Mouse (Mus musculus): ENCODE results near the gene Spag16. TPM values are rescaled to one million over a fixed set of nuclear protein-coding genes. Genes with fewer than 3 reads are reported as not detected.

The Spag16 gene
- polyA plus RNA-seq, 2 experiments: 0.39 to 0.40 TPM

- no peak for TF ChIP-seq POLR2A (IDR thresholded peaks at IDR 0.05; ENCODE audit: borderline replicate concordance, extremely low read depth, insufficient read depth, insufficient read length)
- H3K9ac ChIP-seq (ENCODE audit: low read depth, low read length, severe bottlenecking): no peak overlapping the region
These were observed 615.7 kb downstream of the Spag16 start for GRCm38 (mm10) chr1:70442209-70443080.

GRCm38 (mm10) chr1:70479864-70480263, 653.1 kb downstream of the Spag16 start:
- no peak overlapping the region for H3K9ac ChIP-seq (ENCODE audit: low read depth, low read length, severe bottlenecking)
- H3K36me3 ChIP-seq (ENCODE audit: control insufficient read depth, insufficient read depth, low read length): no peaks in the 10 kb centered on the region
- H3K27ac ChIP-seq (replicated peaks; ENCODE audit: low read depth, low read length): no peak overlapping the region
- no peaks in the 10 kb centered on the region for H3K4me1 ChIP-seq (ENCODE audit: control insufficient read depth, insufficient read depth, low read length)
- no peak for TF ChIP-seq POLR2A (IDR thresholded peaks at IDR 0.05; ENCODE audit: borderline replicate concordance, extremely low read depth, insufficient read depth, insufficient read length)
- no peaks in the 10 kb centered on the region for H3K9me3 ChIP-seq (ENCODE audit: control insufficient read depth, low read length)
- no peak overlapping the region for H3K4me2 ChIP-seq (replicated peaks; ENCODE audit: low read depth, low read length, severe bottlenecking)
- 94% methylated on average over 1 of the region's 1 CpGs for WGBS
- ATAC-seq (ENCODE audit: low FRiP score, low read depth) (no peak), DNase-seq (ENCODE audit: low spot score) (no peak)
- no peaks in the 10 kb centered on the region for H3K27me3 ChIP-seq (ENCODE audit: control insufficient read depth, insufficient read depth, low read length)
- H3K4me3 ChIP-seq (replicated peaks; ENCODE audit: low read length): no peak overlapping the region

More at GRCm38 (mm10) chr1:70442209-70443080, 615.7 kb downstream of the Spag16 start:
- Histone ChIP-seq H3K27me3 (ENCODE audit: control insufficient read depth, insufficient read depth, low read length) (no peaks in the 10 kb centered on the region), H3K4me1 (ENCODE audit: control insufficient read depth, insufficient read depth, low read length) (no peaks in the 10 kb centered on the region), H3K36me3 (ENCODE audit: control insufficient read depth, insufficient read depth, low read length) (no peaks in the 10 kb centered on the region), H3K9me3 (ENCODE audit: control insufficient read depth, low read length) (no peaks in the 10 kb centered on the region), H3K4me2 (replicated peaks; ENCODE audit: low read depth, low read length, severe bottlenecking) (no peak overlapping the region), H3K27ac (replicated peaks; ENCODE audit: low read depth, low read length) (no peak overlapping the region), H3K4me3 (replicated peaks; ENCODE audit: low read length) (no peak overlapping the region)
- WGBS: 28% methylated on average over 9 of the region's 9 CpGs
- no peak for DNase-seq (ENCODE audit: low spot score)
- ATAC-seq (ENCODE audit: low FRiP score, low read depth): no peak

- peaks cover 4% of the 10 kb centered on the region; the same call in 1 of the 2 replicates for H3K9me3 ChIP-seq (ENCODE audit: control insufficient read depth, low read length)
- no peaks in the 10 kb centered on the region for H3K27me3 ChIP-seq (ENCODE audit: control insufficient read depth, insufficient read depth, low read length)
- DNase-seq (ENCODE audit: low spot score) (peak; percentile 3), ATAC-seq (ENCODE audit: low FRiP score, low read depth) (no peak)
- H3K4me2 ChIP-seq (replicated peaks; ENCODE audit: low read depth, low read length, severe bottlenecking): no peak overlapping the region
- no peak overlapping the region for H3K4me3 ChIP-seq (replicated peaks; ENCODE audit: low read length)
- H3K4me1 ChIP-seq (ENCODE audit: control insufficient read depth, insufficient read depth, low read length): no peaks in the 10 kb centered on the region
- H3K27ac ChIP-seq (replicated peaks; ENCODE audit: low read depth, low read length): no peak overlapping the region
- TF ChIP-seq POLR2A (IDR thresholded peaks at IDR 0.05; ENCODE audit: borderline replicate concordance, extremely low read depth, insufficient read depth, insufficient read length): no peak
- no peak overlapping the region for H3K9ac ChIP-seq (ENCODE audit: low read depth, low read length, severe bottlenecking)
- H3K36me3 ChIP-seq (ENCODE audit: control insufficient read depth, insufficient read depth, low read length): no peaks in the 10 kb centered on the region
These were observed 692.1 kb downstream of the Spag16 start for GRCm38 (mm10) chr1:70518918-70519317.

GRCm38 (mm10) chr1:70527134-70527533, 700.4 kb downstream of the Spag16 start:
- no peak for ATAC-seq (ENCODE audit: low FRiP score, low read depth)
- Histone ChIP-seq H3K4me2 (replicated peaks; ENCODE audit: low read depth, low read length, severe bottlenecking) (no peak overlapping the region), H3K27me3 (ENCODE audit: control insufficient read depth, insufficient read depth, low read length) (no peaks in the 10 kb centered on the region), H3K36me3 (ENCODE audit: control insufficient read depth, insufficient read depth, low read length) (no peaks in the 10 kb centered on the region), H3K9me3 (ENCODE audit: control insufficient read depth, low read length) (peaks cover 4% of the 10 kb centered on the region; the same call in 1 of the 2 replicates), H3K9ac (ENCODE audit: low read depth, low read length, severe bottlenecking) (no peak overlapping the region), H3K27ac (replicated peaks; ENCODE audit: low read depth, low read length) (no peak overlapping the region), H3K4me3 (replicated peaks; ENCODE audit: low read length) (no peak overlapping the region), H3K4me1 (ENCODE audit: control insufficient read depth, insufficient read depth, low read length) (no peaks in the 10 kb centered on the region)
- 51% methylated on average over 2 of the region's 2 CpGs for WGBS
- TF ChIP-seq POLR2A (IDR thresholded peaks at IDR 0.05; ENCODE audit: borderline replicate concordance, extremely low read depth, insufficient read depth, insufficient read length): no peak
- DNase-seq (ENCODE audit: low spot score): no peak

GRCm38 (mm10) chr1:70529771-70530170, 703.0 kb downstream of the Spag16 start:
- H3K27me3 ChIP-seq (ENCODE audit: control insufficient read depth, insufficient read depth, low read length): no peaks in the 10 kb centered on the region
- no peak for ATAC-seq (ENCODE audit: low FRiP score, low read depth)

More at GRCm38 (mm10) chr1:70529771-70530170, 703.0 kb downstream of the Spag16 start:
- Histone ChIP-seq H3K4me2 (replicated peaks; ENCODE audit: low read depth, low read length, severe bottlenecking) (no peak overlapping the region), H3K4me3 (replicated peaks; ENCODE audit: low read length) (no peak overlapping the region), H3K9me3 (ENCODE audit: control insufficient read depth, low read length) (no peaks in the 10 kb centered on the region), H3K36me3 (ENCODE audit: control insufficient read depth, insufficient read depth, low read length) (no peaks in the 10 kb centered on the region), H3K9ac (ENCODE audit: low read depth, low read length, severe bottlenecking) (no peak overlapping the region), H3K4me1 (ENCODE audit: control insufficient read depth, insufficient read depth, low read length) (no peaks in the 10 kb centered on the region), H3K27ac (replicated peaks; ENCODE audit: low read depth, low read length) (no peak overlapping the region)
- no peak for TF ChIP-seq POLR2A (IDR thresholded peaks at IDR 0.05; ENCODE audit: borderline replicate concordance, extremely low read depth, insufficient read depth, insufficient read length)
- DNase-seq (ENCODE audit: low spot score): no peak
- 50% methylated on average over 2 of the region's 2 CpGs for WGBS

All from limb, embryonic 14.5 days (tissue).